Mouse (Mus musculus) testis, adult 2 months (tissue): Measurements from ENCODE around the gene Myrf. TPM values are rescaled to one million over a fixed set of nuclear protein-coding genes. Genes with fewer than 3 reads are reported as not detected.

ENCODE experiments used
- H3K27ac ChIP-seq: fragments of 200-500 bp; 2 replicates; pipeline ENCODE4 v1.5.1; 2012; ENCODE audit warnings: low read depth, low read length; ENCODE audit not compliant: control insufficient read depth, insufficient read depth
- H3K27me3 ChIP-seq: fragments of 200-500 bp; 2 replicates; pipeline ENCODE4 v1.6.1; 2012; ENCODE audit warnings: mild to moderate bottlenecking, low read length, moderate library complexity; ENCODE audit not compliant: control insufficient read depth, insufficient read depth
- H3K36me3 ChIP-seq: fragments of 200-500 bp; 2 replicates; pipeline ENCODE4 v1.6.1; 2012; ENCODE audit warnings: mild to moderate bottlenecking, low read length; ENCODE audit not compliant: control insufficient read depth, insufficient read depth
- H3K4me1 ChIP-seq: fragments of 200-500 bp; 2 replicates; pipeline ENCODE4 v1.6.1; 2012; ENCODE audit warnings: low read length; ENCODE audit not compliant: control insufficient read depth, insufficient read depth
- H3K4me3 ChIP-seq: fragments of 200-500 bp; 2 replicates; pipeline ENCODE4 v1.5.1; 2012; ENCODE audit warnings: low read depth, mild to moderate bottlenecking, low read length, moderate library complexity, mixed read lengths; ENCODE audit not compliant: control insufficient read depth
- CTCF ChIP-seq: fragments of 200-500 bp; IDR thresholded peaks from 2 replicates; pipeline ENCODE4 v1.5.1; 2012; ENCODE audit warnings: low read depth, mild to moderate bottlenecking, inconsistent platforms, low read length, moderate library complexity; ENCODE audit not compliant: control insufficient read depth, insufficient read depth, insufficient replicate concordance
- POLR2A ChIP-seq: fragments of 200-500 bp; IDR thresholded peaks from 2 replicates; pipeline ENCODE4 v1.6.1; 2012; ENCODE audit warnings: low read depth, mild to moderate bottlenecking, inconsistent platforms, low read length, moderate library complexity; ENCODE audit not compliant: control insufficient read depth
- polyA plus RNA-seq: library from polyadenylated mRNA; depleted of rRNA; stranded (reverse); fragments of >200 nt; gene quantifications from 2 replicates; pipeline ENCODE4 v1.2.3, GENCODE M21; 2012

Myrf gene
- polyA plus RNA-seq, 1 experiment, result 3.9 TPM

DNA sequence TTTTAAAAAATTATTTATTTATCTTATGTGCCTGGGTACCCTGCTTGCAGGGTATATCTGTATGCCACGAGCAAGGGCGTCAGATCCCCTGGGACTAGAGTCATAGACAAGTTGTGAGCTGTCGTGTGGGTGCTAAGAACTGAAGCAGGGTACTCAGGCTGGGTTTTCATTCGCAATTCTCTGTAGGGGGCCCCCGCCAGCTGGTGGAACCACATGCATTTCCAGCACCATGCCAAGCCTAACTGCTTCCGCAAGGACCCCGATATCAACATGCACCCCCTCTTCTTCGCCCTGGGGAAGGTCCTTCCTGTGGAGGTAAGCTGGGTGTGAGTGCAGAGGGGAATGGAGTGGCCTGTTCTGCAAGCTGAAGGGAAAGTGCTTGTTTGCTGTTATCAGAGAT is 54.0 kb downstream of the Myrf start:
- Histone ChIP-seq H3K4me1 (peaks cover 16% of the 10 kb centered on the region), H3K27me3 (no peaks in the 10 kb centered on the region), H3K27ac (no peak overlapping the region), H3K4me3 (no peak overlapping the region), H3K36me3 (no peaks in the 10 kb centered on the region)
- no peak for TF ChIP-seq CTCF
- no peak for TF ChIP-seq POLR2A

DNA sequence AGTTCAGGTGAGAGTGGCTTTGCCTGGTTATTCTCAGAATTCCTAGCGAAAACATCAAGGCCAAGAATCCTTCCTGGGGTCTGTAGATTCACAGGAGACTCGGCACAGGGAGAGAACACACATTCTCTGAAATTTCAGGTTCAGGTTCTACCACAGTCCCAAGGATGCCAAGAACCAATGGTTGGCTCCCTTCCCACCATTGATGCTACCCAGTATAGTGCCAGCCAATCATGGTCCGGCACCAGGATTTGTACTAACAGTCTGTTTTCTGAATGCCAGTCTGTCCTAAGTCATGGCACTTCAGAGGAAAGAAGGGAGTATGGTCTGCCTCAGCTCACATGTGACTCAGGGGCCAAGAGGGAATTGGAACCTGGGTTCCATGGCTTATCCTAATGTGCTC is 54.7 kb downstream of the Myrf start:
- no peak overlapping the region for H3K27ac ChIP-seq
- H3K36me3 ChIP-seq, result no peaks in the 10 kb centered on the region
- TF ChIP-seq CTCF (no peak), POLR2A (no peak)
- H3K27me3 ChIP-seq, result no peaks in the 10 kb centered on the region
- H3K4me3 ChIP-seq, result no peak overlapping the region
- peaks cover 13% of the 10 kb centered on the region for H3K4me1 ChIP-seq

DNA sequence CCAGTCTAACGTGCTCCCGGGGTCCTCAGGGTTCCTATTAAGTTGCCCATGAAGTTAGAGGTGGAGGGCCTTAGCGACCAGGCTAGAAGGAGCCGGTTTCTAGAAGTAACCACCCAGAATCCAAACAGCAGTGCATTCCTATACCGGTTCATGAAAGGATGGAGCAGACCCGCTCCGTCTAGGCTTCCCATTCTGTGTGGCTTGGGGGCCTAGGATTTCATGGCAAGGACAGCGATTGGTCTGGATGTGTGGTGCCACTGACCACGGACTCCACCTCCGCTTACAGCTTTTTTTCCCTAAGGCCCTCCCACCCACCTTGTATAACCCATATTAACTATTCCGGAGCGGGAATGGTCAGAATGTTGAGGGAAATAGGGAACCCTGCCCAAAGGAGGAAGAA is 56.5 kb downstream of the Myrf start:
- no peaks in the 10 kb centered on the region for H3K27me3 ChIP-seq
- H3K27ac ChIP-seq, result peak overlapping the region; percentile 76
- H3K4me3 ChIP-seq, result peak overlapping the region; percentile 83
- no peaks in the 10 kb centered on the region for H3K36me3 ChIP-seq
- peaks cover 13% of the 10 kb centered on the region for H3K4me1 ChIP-seq
- TF ChIP-seq CTCF (no peak), POLR2A (peak; percentile 41; the same call in 1 of the 2 replicates)

DNA sequence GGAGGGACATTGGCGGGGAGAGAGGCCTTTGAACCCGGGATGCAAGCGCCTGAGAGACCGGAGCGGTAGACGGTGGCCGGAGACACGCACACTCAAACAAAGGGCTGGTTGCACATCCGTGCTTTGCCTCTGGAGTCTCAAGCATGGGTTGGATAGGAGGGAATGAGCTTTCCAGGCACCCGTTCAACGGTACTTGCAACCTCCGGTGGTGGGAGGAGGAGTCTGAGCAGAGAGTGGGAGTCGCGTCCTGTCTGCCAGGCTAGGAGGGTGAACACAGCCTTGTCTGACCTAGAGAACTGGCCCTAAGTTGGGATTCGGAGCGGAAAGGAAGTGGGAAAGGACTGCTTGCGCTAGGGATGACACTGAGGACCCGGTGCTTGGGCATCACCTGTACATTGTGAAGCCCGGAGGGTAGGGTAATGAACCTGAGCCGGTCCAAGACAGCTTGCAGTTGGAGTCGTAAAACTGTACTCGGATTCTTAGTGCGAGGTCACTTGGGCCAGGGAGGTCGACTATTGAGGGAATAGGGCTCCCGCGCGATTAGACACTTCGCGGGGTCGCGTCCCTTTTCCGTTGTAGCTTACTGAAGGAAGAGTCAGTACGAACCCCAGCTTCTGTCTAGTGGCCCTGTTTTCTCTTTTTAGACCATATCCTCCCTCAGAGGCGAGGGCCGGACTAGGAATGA is 57.1 kb downstream of the Myrf start:
- H3K36me3 ChIP-seq, result no peaks in the 10 kb centered on the region
- H3K27ac ChIP-seq, result peak overlapping the region; percentile 76
- H3K4me3 ChIP-seq, result peak overlapping the region; percentile 83
- H3K27me3 ChIP-seq, result no peaks in the 10 kb centered on the region
- TF ChIP-seq CTCF (no peak), POLR2A (peak; percentile 62; the same call in 1 of the 2 replicates)
- peaks cover 13% of the 10 kb centered on the region for H3K4me1 ChIP-seq

DNA sequence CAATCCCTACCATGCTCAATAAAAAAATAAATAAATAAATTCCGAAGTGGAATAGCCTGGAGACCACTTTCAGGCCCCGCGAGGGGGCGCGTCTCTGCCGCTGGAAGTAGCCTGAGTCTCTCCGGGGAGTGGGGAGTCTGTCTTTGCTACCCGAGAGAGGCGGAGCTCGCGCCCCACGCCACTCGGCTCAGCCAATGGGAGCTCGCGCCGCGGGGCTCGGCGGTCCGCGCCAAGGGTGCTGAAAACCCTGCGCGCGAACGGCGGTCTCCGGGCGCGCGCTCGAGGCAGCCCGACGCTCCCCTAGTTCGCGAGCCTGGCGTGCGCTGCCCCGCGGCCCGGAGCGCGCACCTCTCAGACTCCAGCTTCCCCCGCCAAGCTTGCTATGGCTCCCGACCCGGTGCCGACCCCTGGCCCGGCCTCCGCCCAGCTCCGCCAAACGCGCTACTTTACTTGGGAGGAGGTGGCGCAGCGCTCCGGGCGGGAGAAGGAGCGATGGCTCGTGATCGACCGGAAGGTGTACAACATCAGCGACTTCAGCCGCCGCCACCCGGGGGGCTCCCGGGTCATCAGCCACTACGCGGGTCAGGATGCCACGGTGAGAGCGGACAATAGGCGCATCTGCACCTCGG is 57.8 kb downstream of the Myrf start, which contains the start of gene Fads1:
Fads1 (plus strand) TSS at position 219 of the 629 bp plus-strand sequence.
- no peaks in the 10 kb centered on the region for H3K27me3 ChIP-seq
- H3K4me1 ChIP-seq, result peaks cover 13% of the 10 kb centered on the region
- TF ChIP-seq POLR2A, result peak; percentile 56
- TF ChIP-seq CTCF, result 0 out of 2 replicates have a peak, but pooled peaks have one; percentile 2
- no peaks in the 10 kb centered on the region for H3K36me3 ChIP-seq
- peak within 1 kb of the TSS; percentile 83 for H3K4me3 ChIP-seq
- peak within 1 kb of the TSS; percentile 76 for H3K27ac ChIP-seq

DNA sequence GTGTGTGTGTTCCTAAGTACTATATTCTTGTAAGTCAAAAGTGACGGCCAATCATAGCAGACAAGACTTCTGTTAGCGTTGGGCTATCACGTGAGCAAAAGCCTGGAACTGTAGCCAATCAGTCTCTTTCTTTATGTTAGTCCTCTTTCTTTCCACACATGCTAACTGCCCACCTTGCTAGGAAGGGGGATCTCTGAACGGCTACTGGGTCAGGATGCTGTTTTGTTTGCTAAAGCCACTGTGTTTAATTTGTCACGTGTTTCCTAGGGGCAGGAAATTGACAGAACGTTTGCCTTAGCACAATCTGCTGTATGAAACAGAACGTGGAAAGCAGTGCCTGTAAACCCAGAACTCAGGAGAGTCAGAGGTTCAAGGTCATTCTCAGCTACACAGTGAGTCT is 58.4 kb downstream of the Myrf start:
- H3K4me1 ChIP-seq, result peaks cover 13% of the 10 kb centered on the region
- H3K27me3 ChIP-seq, result no peaks in the 10 kb centered on the region
- TF ChIP-seq CTCF, result no peak
- TF ChIP-seq POLR2A, result no peak
- H3K27ac ChIP-seq, result peak overlapping the region; percentile 9
- no peaks in the 10 kb centered on the region for H3K36me3 ChIP-seq
- H3K4me3 ChIP-seq, result peak overlapping the region; percentile 83

DNA sequence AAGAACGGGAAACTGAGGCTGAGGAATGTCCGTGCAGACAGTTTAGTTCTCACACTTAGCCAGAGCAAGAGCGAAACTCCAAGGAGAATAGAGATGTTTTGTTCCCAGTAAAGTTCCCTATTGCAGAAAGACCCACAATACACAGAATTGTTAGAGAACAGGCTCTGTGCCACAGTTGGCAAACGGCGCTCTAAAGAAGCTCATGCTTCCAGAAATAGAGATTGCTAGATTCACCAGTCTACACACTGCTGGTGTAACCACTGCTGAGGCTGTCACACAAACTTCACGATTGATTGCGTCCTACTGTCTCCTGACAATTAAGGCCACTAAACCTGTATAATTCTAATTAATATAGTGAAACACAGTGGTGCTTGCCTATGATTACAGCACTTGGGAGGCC is 59.3 kb downstream of the Myrf start:
- H3K27ac ChIP-seq, result no peak overlapping the region
- H3K4me1 ChIP-seq, result peaks cover 13% of the 10 kb centered on the region
- no peaks in the 10 kb centered on the region for H3K27me3 ChIP-seq
- no peak overlapping the region for H3K4me3 ChIP-seq
- TF ChIP-seq POLR2A (no peak), CTCF (no peak)
- no peaks in the 10 kb centered on the region for H3K36me3 ChIP-seq
